In the genomic region with DNA sequence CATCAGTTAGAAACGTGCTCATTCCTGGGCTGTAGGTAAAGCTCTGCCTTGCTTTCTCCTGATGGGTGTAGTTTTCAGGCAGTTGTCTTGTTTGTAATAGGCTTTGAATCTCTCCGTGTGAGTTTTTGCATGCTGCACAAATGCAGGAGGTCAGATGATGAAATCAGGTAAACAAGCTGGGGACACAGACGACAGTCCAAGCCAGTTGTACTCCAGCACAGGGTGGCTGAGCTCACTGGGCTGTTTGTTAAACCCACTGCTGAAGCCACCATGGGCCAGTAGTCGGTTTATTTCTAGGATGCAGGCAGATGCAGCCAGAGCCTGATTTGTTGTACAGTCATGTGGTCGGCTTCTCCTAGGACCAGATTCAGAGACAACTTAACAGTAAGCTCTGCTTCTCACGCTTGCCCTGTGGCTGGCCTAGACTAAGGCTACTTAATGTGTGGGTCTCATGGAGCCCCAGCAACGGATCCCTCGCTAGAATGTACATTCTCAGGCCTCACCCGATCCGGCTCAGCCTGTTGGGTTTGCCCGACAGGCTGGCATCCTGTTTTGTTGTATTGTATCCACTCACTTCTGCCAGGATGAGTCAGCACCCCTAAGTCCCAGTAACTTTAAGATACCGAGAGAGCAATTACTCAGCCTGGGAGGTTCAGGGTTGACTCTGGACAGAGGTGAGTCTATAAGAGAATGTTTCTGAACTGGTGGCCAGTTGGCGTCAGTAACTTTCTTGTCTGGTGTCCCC, we compare ENCODE assay signal across 12 mouse cellular contexts. TPM values are rescaled to one million over a fixed set of nuclear protein-coding genes. Genes with fewer than 3 reads are reported as not detected.
DNase-seq lines count a peak whose midpoint lies in the region; ATAC-seq and TF ChIP-seq lines count a peak whose summit lies in the region.
"Had no signal": no experiment of that assay in that cellular context is flagged by ENCODE, and none has a peak within 500 bp of the region (broad histone marks: within the 10 kb centered on the region; RNA-seq: fewer than 3 reads in every experiment).

No protein-coding gene starts in this region.

- WGBS in liver, postnatal 0 days (ENCODE audit: insufficient replicate concordance) = 53% methylated on average over 13 of the region's 13 CpGs
- whole genome bisulfite sequencing in midbrain, embryonic 16.5 days = 76% methylated on average over 13 of the region's 13 CpGs
- WGBS in midbrain, postnatal 0 days = 79% methylated on average over 13 of the region's 13 CpGs

- peaks cover 26% of the 10 kb centered on the region for H3K4me1 ChIP-seq in liver, postnatal 0 days (ENCODE audit: insufficient read depth)
- no peaks in the 10 kb centered on the region for H3K4me1 ChIP-seq in midbrain, embryonic 16.5 days (ENCODE audit: control insufficient read depth, insufficient read depth, low read length)
- H3K4me1 ChIP-seq in midbrain, postnatal 0 days (ENCODE audit: insufficient read depth, low read length) = no peaks in the 10 kb centered on the region
- H3K4me1 ChIP-seq: forebrain, embryonic 15.5 days had no signal

- no peak for TF ChIP-seq EP300 in liver, postnatal 0 days (IDR thresholded peaks at IDR 0.05; ENCODE audit: low read depth)

- H3K9ac ChIP-seq in liver, postnatal 0 days (replicated peaks) = peak overlapping the region; percentile 30
- no peak overlapping the region for H3K9ac ChIP-seq in midbrain, embryonic 16.5 days (ENCODE audit: low read depth, low read length)
- no peak overlapping the region for H3K9ac ChIP-seq in midbrain, postnatal 0 days (replicated peaks; ENCODE audit: low read length, poor library complexity, severe bottlenecking)
- H3K9ac ChIP-seq: forebrain, embryonic 15.5 days; heart, embryonic 12.5 days had no signal

- ATAC-seq in liver, postnatal 0 days = peak; percentile 91
- no peak for ATAC-seq in midbrain, embryonic 16.5 days
- no peak for ATAC-seq in midbrain, postnatal 0 days (ENCODE audit: low FRiP score)
- ATAC-seq: forebrain, embryonic 15.5 days; inflammation-experienced regulatory T-cells, adult 6 months had no signal

- no peaks in the 10 kb centered on the region for H3K27me3 ChIP-seq in liver, postnatal 0 days (ENCODE audit: insufficient read depth, low read length)
- H3K27me3 ChIP-seq in midbrain, embryonic 16.5 days (ENCODE audit: control insufficient read depth, insufficient read depth, low read depth, low read length) = no peaks in the 10 kb centered on the region
- H3K27me3 ChIP-seq in midbrain, postnatal 0 days (ENCODE audit: insufficient read depth, low read length) = no peaks in the 10 kb centered on the region
- H3K27me3 ChIP-seq: forebrain, embryonic 15.5 days; heart, embryonic 12.5 days had no signal

- no peak overlapping the region for H3K4me3 ChIP-seq in gastrocnemius, adult 2 months
- H3K4me3 ChIP-seq in liver, postnatal 0 days (ENCODE audit: low read depth, low read length) = no peak overlapping the region
- H3K4me3 ChIP-seq in midbrain, embryonic 16.5 days (ENCODE audit: low read depth, low read length) = no peak overlapping the region
- H3K4me3 ChIP-seq in midbrain, postnatal 0 days (ENCODE audit: low read depth, low read length) = no peak overlapping the region
- H3K4me3 ChIP-seq: forebrain, embryonic 15.5 days; heart, embryonic 12.5 days had no signal

- DNase-seq in gastrocnemius, adult 2 months = no peak
- DNase-seq in gastrocnemius, postnatal 36 days = no peak
- DNase-seq in fat pad, adult 2 months (ENCODE audit: extremely low read depth, low read depth, low spot score) = peak; percentile 39
- DNase-seq in liver, postnatal 0 days = peak; percentile 44
- DNase-seq in yolk sac, embryonic 10.5 days (ENCODE audit: low spot score) = peak; percentile 78
- no peak for DNase-seq in midbrain, postnatal 0 days (ENCODE audit: low spot score)
- DNase-seq: cerebellum, adult 11 months; gastrocnemius, postnatal 10 days had no signal

- peak overlapping the region; percentile 75 for H3K27ac ChIP-seq in gastrocnemius, adult 2 months
- peak overlapping the region; percentile 91 for H3K27ac ChIP-seq in liver, postnatal 0 days (ENCODE audit: low read depth)
- H3K27ac ChIP-seq in midbrain, embryonic 16.5 days (ENCODE audit: low read length) = no peak overlapping the region
- no peak overlapping the region for H3K27ac ChIP-seq in midbrain, postnatal 0 days (ENCODE audit: low read depth, low read length)
- H3K27ac ChIP-seq: forebrain, embryonic 15.5 days had no signal

- intact Hi-C loops in gastrocnemius, adult 2 months (cut with DNase I) = no loop called here
- intact Hi-C loops in gastrocnemius, postnatal 36 days (cut with DNase I) = no loop called here

- H3K9me3 ChIP-seq in liver, postnatal 0 days (ENCODE audit: low read length) = no peaks in the 10 kb centered on the region
- H3K9me3 ChIP-seq in midbrain, embryonic 16.5 days (replicated peaks; ENCODE audit: control insufficient read depth, low read length, poor library complexity, severe bottlenecking) = no peaks in the 10 kb centered on the region
- H3K9me3 ChIP-seq in midbrain, postnatal 0 days (ENCODE audit: low read length) = no peaks in the 10 kb centered on the region
- H3K9me3 ChIP-seq: forebrain, embryonic 15.5 days; heart, embryonic 12.5 days had no signal

- H3K36me3 ChIP-seq in liver, postnatal 0 days (replicated peaks; ENCODE audit: insufficient read depth, low read length) = no peaks in the 10 kb centered on the region
- no peaks in the 10 kb centered on the region for H3K36me3 ChIP-seq in midbrain, embryonic 16.5 days (ENCODE audit: control insufficient read depth, insufficient read depth, low read length)
- no peaks in the 10 kb centered on the region for H3K36me3 ChIP-seq in midbrain, postnatal 0 days (ENCODE audit: insufficient read depth, low read length)
- H3K36me3 ChIP-seq: forebrain, embryonic 15.5 days; heart, embryonic 12.5 days had no signal

- H3K4me2 ChIP-seq in liver, postnatal 0 days (ENCODE audit: low read depth, low read length) = peak overlapping the region; percentile 52
- no peak overlapping the region for H3K4me2 ChIP-seq in midbrain, embryonic 16.5 days (ENCODE audit: low read length)
- H3K4me2 ChIP-seq in midbrain, postnatal 0 days (ENCODE audit: low read depth, low read length, poor library complexity, severe bottlenecking) = no peak overlapping the region
- H3K4me2 ChIP-seq: forebrain, embryonic 15.5 days; heart, embryonic 12.5 days had no signal

- no peak for TF ChIP-seq CTCF in gastrocnemius, adult 2 months (IDR thresholded peaks at IDR 0.05)
- TF ChIP-seq CTCF in liver, postnatal 0 days (IDR thresholded peaks at IDR 0.05; ENCODE audit: low read depth) = no peak
- TF ChIP-seq CTCF in midbrain, postnatal 0 days (IDR thresholded peaks at IDR 0.05) = no peak

RNA-seq across cellular contexts. Expression of a gene that starts 48.5 kb away (rescaled TPM):
- 10 to 100 TPM; 24.0 to 25.9 TPM for total RNA-seq in gastrocnemius, adult 2 months (2021)
- 10 to 100 TPM; 19.8 to 20.3 TPM for total RNA-seq in gastrocnemius, postnatal 36 days (2021)
- 4.3 and 6.3 TPM in 2 replicates for polyA plus RNA-seq in liver, postnatal 0 days (2015; fragmentation: Nextera tagmentation; extraction: Ambion mirVana)
- 0.92 and 1.0 TPM in 2 replicates for polyA plus RNA-seq in midbrain, embryonic 16.5 days (2015; fragmentation: Nextera tagmentation; extraction: Ambion mirVana)
- 4.1 TPM in 2 replicates for total RNA-seq in midbrain, postnatal 0 days (2014; rRNA removed)
- polyA plus RNA-seq in midbrain, postnatal 0 days (2015; fragmentation: Nextera tagmentation; extraction: Ambion mirVana) = 1.8 and 1.9 TPM in 2 replicates

Comparison
In these comparisons a context has a peak if more than half of its experiments do, and no peak if none do; other contexts are left out.
1. DNase-seq: peak in fat pad, adult 2 months (single experiment), liver, postnatal 0 days (single experiment) and yolk sac, embryonic 10.5 days (single experiment); none in gastrocnemius, adult 2 months (single experiment), gastrocnemius, postnatal 36 days (0 of 2) and midbrain, postnatal 0 days (single experiment).
2. H3K27ac ChIP-seq: peak in gastrocnemius, adult 2 months (single experiment) and liver, postnatal 0 days (single experiment); none in midbrain, embryonic 16.5 days (single experiment) and midbrain, postnatal 0 days (single experiment).